Comparison of ENCODE assay signal across 21 mouse cellular contexts in the genomic region with DNA sequence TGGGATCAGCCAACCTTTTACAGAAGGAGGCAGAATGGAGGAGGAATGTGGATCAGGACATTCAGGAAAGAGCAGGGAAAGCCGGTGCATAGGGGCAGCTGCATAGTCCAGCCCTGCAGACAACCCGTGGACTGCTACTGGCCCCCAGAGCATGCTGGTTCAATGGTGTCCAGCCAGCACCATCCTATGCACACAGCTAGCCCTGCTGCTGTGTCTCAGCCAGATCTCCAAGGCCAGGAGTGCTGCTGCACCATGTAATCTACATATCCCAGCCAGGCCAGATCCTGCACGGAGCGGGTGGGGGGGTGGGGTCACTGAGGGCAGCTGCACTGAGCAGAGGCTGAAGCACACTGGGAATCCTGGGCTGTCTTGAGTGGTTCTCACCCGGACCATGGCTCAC.
DNase-seq lines count a peak whose midpoint lies in the region; ATAC-seq and TF ChIP-seq lines count a peak whose summit lies in the region.
"Had no signal": no experiment of that assay in that cellular context is flagged by ENCODE, and none has a peak within 500 bp of the region (broad histone marks: within the 10 kb centered on the region; RNA-seq: fewer than 3 reads in every experiment).

No protein-coding gene starts in this region.

- H3K27me3 ChIP-seq in heart, embryonic 13.5 days (replicated peaks): no peaks in the 10 kb centered on the region
- H3K27me3 ChIP-seq in heart, adult 2 months (ENCODE audit: control insufficient read depth, insufficient read depth, low read length): no peaks in the 10 kb centered on the region
- H3K27me3 ChIP-seq in midbrain, embryonic 13.5 days: 0 out of 2 replicates have a peak, but pooled peaks cover 6% of the 10 kb centered on the region
- no peaks in the 10 kb centered on the region for H3K27me3 ChIP-seq in midbrain, embryonic 16.5 days (ENCODE audit: control insufficient read depth, insufficient read depth, low read depth, low read length)
- no peaks in the 10 kb centered on the region for H3K27me3 ChIP-seq in embryonic facial prominence, embryonic 11.5 days (ENCODE audit: control insufficient read depth, insufficient read depth, low read length)
- no peaks in the 10 kb centered on the region for H3K27me3 ChIP-seq in hindbrain, postnatal 0 days (ENCODE audit: insufficient read depth, low read length)
- H3K27me3 ChIP-seq: embryonic facial prominence, embryonic 15.5 days; forebrain, embryonic 15.5 days had no signal

- H3K36me3 ChIP-seq in heart, embryonic 13.5 days: no peaks in the 10 kb centered on the region
- H3K36me3 ChIP-seq in heart, adult 2 months (ENCODE audit: control insufficient read depth, insufficient read depth, low read length): no peaks in the 10 kb centered on the region
- H3K36me3 ChIP-seq in midbrain, embryonic 13.5 days: no peaks in the 10 kb centered on the region
- no peaks in the 10 kb centered on the region for H3K36me3 ChIP-seq in midbrain, embryonic 16.5 days (ENCODE audit: control insufficient read depth, insufficient read depth, low read length)
- H3K36me3 ChIP-seq in embryonic facial prominence, embryonic 11.5 days (replicated peaks; ENCODE audit: control insufficient read depth, insufficient read depth, low read depth, low read length): no peaks in the 10 kb centered on the region
- H3K36me3 ChIP-seq in hindbrain, postnatal 0 days (ENCODE audit: insufficient read depth, low read length): no peaks in the 10 kb centered on the region
- H3K36me3 ChIP-seq: embryonic facial prominence, embryonic 15.5 days; forebrain, embryonic 15.5 days; hindbrain, embryonic 15.5 days; limb, embryonic 12.5 days had no signal

- no peak overlapping the region for H3K9ac ChIP-seq in heart, embryonic 13.5 days
- no peak overlapping the region for H3K9ac ChIP-seq in heart, adult 2 months (ENCODE audit: low read depth, low read length)
- no peak overlapping the region for H3K9ac ChIP-seq in midbrain, embryonic 13.5 days (replicated peaks)
- H3K9ac ChIP-seq in midbrain, embryonic 16.5 days (ENCODE audit: low read depth, low read length): no peak overlapping the region
- H3K9ac ChIP-seq in embryonic facial prominence, embryonic 11.5 days (replicated peaks; ENCODE audit: low read length): no peak overlapping the region
- no peak overlapping the region for H3K9ac ChIP-seq in hindbrain, postnatal 0 days (replicated peaks; ENCODE audit: low read length)
- H3K9ac ChIP-seq: embryonic facial prominence, embryonic 15.5 days; forebrain, embryonic 15.5 days; hindbrain, embryonic 15.5 days; limb, embryonic 12.5 days had no signal

- no peak for TF ChIP-seq CTCF in heart, adult 2 months (IDR thresholded peaks at IDR 0.05)
- TF ChIP-seq CTCF in hindbrain, postnatal 0 days (IDR thresholded peaks at IDR 0.05; ENCODE audit: low read depth): no peak

- no peak for TF ChIP-seq EP300 in heart, adult 2 months (IDR thresholded peaks at IDR 0.05; ENCODE audit: insufficient read depth, low read depth, low read length)

- no peaks in the 10 kb centered on the region for H3K9me3 ChIP-seq in heart, embryonic 13.5 days
- no peaks in the 10 kb centered on the region for H3K9me3 ChIP-seq in midbrain, embryonic 13.5 days
- H3K9me3 ChIP-seq in midbrain, embryonic 16.5 days (replicated peaks; ENCODE audit: control insufficient read depth, low read length, poor library complexity, severe bottlenecking): no peaks in the 10 kb centered on the region
- no peaks in the 10 kb centered on the region for H3K9me3 ChIP-seq in embryonic facial prominence, embryonic 11.5 days (replicated peaks; ENCODE audit: control insufficient read depth, low read length)
- 0 out of 2 replicates have a peak, but pooled peaks cover 2% of the 10 kb centered on the region for H3K9me3 ChIP-seq in hindbrain, postnatal 0 days (ENCODE audit: low read length)
- H3K9me3 ChIP-seq: embryonic facial prominence, embryonic 15.5 days; forebrain, embryonic 15.5 days; hindbrain, embryonic 15.5 days; limb, embryonic 12.5 days had no signal

- 0 out of 2 replicates have a peak, but pooled peaks have one; percentile 31 for ATAC-seq in heart, embryonic 13.5 days (ENCODE audit: extremely low read depth, insufficient number of reproducible peaks, low FRiP score, low TSS enrichment)
- 0 out of 2 replicates have a peak, but pooled peaks have one; percentile 45 for ATAC-seq in midbrain, embryonic 13.5 days
- ATAC-seq in midbrain, embryonic 16.5 days: no peak
- ATAC-seq in embryonic facial prominence, embryonic 11.5 days (replicated peaks; ENCODE audit: insufficient number of reproducible peaks, low FRiP score, low TSS enrichment, low read depth): peak; percentile 34; the same call in 1 of the 2 replicates
- ATAC-seq in hindbrain, postnatal 0 days: peak; percentile 38
- ATAC-seq: forebrain, embryonic 15.5 days; intestine, embryonic 16.5 days had no signal

- DNase-seq in heart, adult 2 months: no peak
- DNase-seq in embryonic facial prominence, embryonic 11.5 days (ENCODE audit: low spot score): no peak
- DNase-seq in hindbrain, postnatal 0 days (ENCODE audit: low spot score): no peak
- no peak for DNase-seq in natural killer cell, adult 2 months (ENCODE audit: low spot score in 2 of 2)
- DNase-seq in kidney, adult 11 months: no peak
- DNase-seq: gastrocnemius, postnatal 25 days; heart, adult 18-20 months; kidney, postnatal 25 days; lung, adult 18-20 months; lung, postnatal 10 days; midbrain, embryonic 14.5 days; thymus, postnatal 14 days had no signal

- H3K4me3 ChIP-seq in heart, embryonic 13.5 days: no peak overlapping the region
- H3K4me3 ChIP-seq in heart, adult 2 months: no peak overlapping the region
- no peak overlapping the region for H3K4me3 ChIP-seq in midbrain, embryonic 13.5 days (replicated peaks)
- no peak overlapping the region for H3K4me3 ChIP-seq in midbrain, embryonic 16.5 days (ENCODE audit: low read depth, low read length)
- H3K4me3 ChIP-seq in embryonic facial prominence, embryonic 11.5 days (ENCODE audit: low read depth, low read length): no peak overlapping the region
- no peak overlapping the region for H3K4me3 ChIP-seq in hindbrain, postnatal 0 days (ENCODE audit: low read length)
- H3K4me3 ChIP-seq: embryonic facial prominence, embryonic 15.5 days; forebrain, embryonic 15.5 days; hindbrain, embryonic 15.5 days; limb, embryonic 12.5 days had no signal

- no peaks in the 10 kb centered on the region for H3K79me2 ChIP-seq in heart, adult 2 months (replicated peaks; ENCODE audit: control insufficient read depth, insufficient read depth, low read length)

- intact Hi-C loops in heart, adult 2 months (cut with DNase I): no loop called here

- peaks cover 11% of the 10 kb centered on the region for H3K4me1 ChIP-seq in heart, embryonic 13.5 days
- no peaks in the 10 kb centered on the region for H3K4me1 ChIP-seq in heart, adult 2 months (ENCODE audit: control insufficient read depth, insufficient read depth, low read length)
- H3K4me1 ChIP-seq in midbrain, embryonic 13.5 days (replicated peaks): peaks cover 19% of the 10 kb centered on the region
- peaks cover 4% of the 10 kb centered on the region; the same call in 1 of the 2 replicates for H3K4me1 ChIP-seq in midbrain, embryonic 16.5 days (ENCODE audit: control insufficient read depth, insufficient read depth, low read length)
- peaks cover 2% of the 10 kb centered on the region; the same call in 1 of the 2 replicates for H3K4me1 ChIP-seq in embryonic facial prominence, embryonic 11.5 days (ENCODE audit: control insufficient read depth, insufficient read depth, low read length)
- peaks cover 8% of the 10 kb centered on the region for H3K4me1 ChIP-seq in hindbrain, postnatal 0 days (ENCODE audit: insufficient read depth, low read length)
- H3K4me1 ChIP-seq: embryonic facial prominence, embryonic 15.5 days; limb, embryonic 12.5 days had no signal

- no peak for TF ChIP-seq POLR2A in heart, adult 2 months (IDR thresholded peaks at IDR 0.05; ENCODE audit: insufficient read depth, low read depth, low read length)

- 11% methylated on average over 5 of the region's 5 CpGs for WGBS in heart, embryonic 13.5 days
- WGBS in heart, adult 2 months: 30% methylated on average over 5 of the region's 5 CpGs
- WGBS in midbrain, embryonic 13.5 days: 13% methylated on average over 5 of the region's 5 CpGs
- 15% methylated on average over 5 of the region's 5 CpGs for WGBS in midbrain, embryonic 16.5 days
- 32% methylated on average over 5 of the region's 5 CpGs for WGBS in embryonic facial prominence, embryonic 11.5 days
- 24% methylated on average over 5 of the region's 5 CpGs for WGBS in hindbrain, postnatal 0 days

- H3K4me2 ChIP-seq in heart, embryonic 13.5 days: no peak overlapping the region
- H3K4me2 ChIP-seq in midbrain, embryonic 13.5 days (replicated peaks): no peak overlapping the region
- H3K4me2 ChIP-seq in midbrain, embryonic 16.5 days (ENCODE audit: low read length): no peak overlapping the region
- no peak overlapping the region for H3K4me2 ChIP-seq in embryonic facial prominence, embryonic 11.5 days (ENCODE audit: low read depth, low read length)
- H3K4me2 ChIP-seq in hindbrain, postnatal 0 days (ENCODE audit: low read depth, low read length): no peak overlapping the region
- H3K4me2 ChIP-seq: embryonic facial prominence, embryonic 15.5 days; forebrain, embryonic 15.5 days; hindbrain, embryonic 15.5 days; limb, embryonic 12.5 days; liver, embryonic 11.5 days had no signal

- no peak overlapping the region for H3K27ac ChIP-seq in heart, embryonic 13.5 days (replicated peaks)
- H3K27ac ChIP-seq in heart, adult 2 months: no peak overlapping the region
- no peak overlapping the region; the same call in 1 of the 2 replicates for H3K27ac ChIP-seq in midbrain, embryonic 13.5 days
- no peak overlapping the region for H3K27ac ChIP-seq in midbrain, embryonic 16.5 days (ENCODE audit: low read length)
- no peak overlapping the region for H3K27ac ChIP-seq in embryonic facial prominence, embryonic 11.5 days (replicated peaks; ENCODE audit: low read depth, low read length)
- no peak overlapping the region for H3K27ac ChIP-seq in hindbrain, postnatal 0 days
- H3K27ac ChIP-seq: embryonic facial prominence, embryonic 15.5 days; forebrain, embryonic 15.5 days; hindbrain, embryonic 15.5 days; limb, embryonic 12.5 days had no signal
